Mouse (Mus musculus): ENCODE data around the gene 4930404N11Rik. TPM values are rescaled to one million over a fixed set of nuclear protein-coding genes. Genes with fewer than 3 reads are reported as not detected.

Gene 4930404N11Rik
- polyA plus RNA-seq, 1 experiment from 2014 or later: 0.82 TPM

DNA sequence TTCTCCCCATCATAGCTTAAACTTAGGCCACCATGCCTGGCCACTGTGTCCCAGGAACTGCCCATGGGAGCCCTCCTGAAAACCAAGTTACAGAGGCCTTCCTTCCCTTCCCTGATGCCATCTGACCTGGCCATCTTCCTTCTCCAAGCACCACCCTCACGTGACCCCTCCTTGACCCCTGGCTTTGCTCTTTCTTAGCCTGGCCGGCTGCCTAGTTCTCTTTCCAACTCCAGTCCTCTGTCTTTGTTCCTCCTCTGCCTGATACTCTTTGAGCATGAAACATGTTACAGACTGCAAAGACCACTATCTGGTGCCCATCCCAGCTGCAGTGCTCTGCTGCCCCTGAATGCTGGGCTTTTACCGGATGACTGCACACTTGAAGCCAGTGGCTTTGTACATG, 23.8 kb upstream of the 4930404N11Rik start:
- Histone ChIP-seq H3K27ac (no peak overlapping the region), H3K36me3 (peaks cover 33% of the 10 kb centered on the region), H3K4me2 (replicated peaks) (no peak overlapping the region), H3K4me3 (no peak overlapping the region), H3K27me3 (no peaks in the 10 kb centered on the region), H3K4me1 (peaks cover 35% of the 10 kb centered on the region), H3K9ac (0 out of 2 replicates have a peak overlapping the region, but pooled peaks have one; percentile 24), H3K9me3 (no peaks in the 10 kb centered on the region)
- 60% methylated on average over 3 of the region's 3 CpGs for WGBS
- no peak for ATAC-seq (ENCODE audit: insufficient number of reproducible peaks, insufficient read depth, low FRiP score, low TSS enrichment)

- ATAC-seq (ENCODE audit: insufficient number of reproducible peaks, insufficient read depth, low FRiP score, low TSS enrichment): no peak
- H3K27ac ChIP-seq: no peak within 1 kb of the TSS
- H3K4me2 ChIP-seq (replicated peaks): no peak within 1 kb of the TSS
- no peak within 1 kb of the TSS for H3K4me3 ChIP-seq
- H3K36me3 ChIP-seq: peaks cover 33% of the 10 kb centered on the region
- peaks cover 31% of the 10 kb centered on the region for H3K4me1 ChIP-seq
- H3K9me3 ChIP-seq: no peaks in the 10 kb centered on the region
- H3K27me3 ChIP-seq: no peaks in the 10 kb centered on the region
- 87% methylated on average over 5 of the region's 5 CpGs for WGBS
- 0 out of 2 replicates have a peak within 1 kb of the TSS, but pooled peaks have one; percentile 24 for H3K9ac ChIP-seq
These were observed 23.0 kb upstream of the 4930404N11Rik start, which contains the start of gene Gm48552 for GRCm38 (mm10) chr10:81388505-81389055. Gene Gm48552 (plus strand): TSS chr10:81389005.

DNA sequence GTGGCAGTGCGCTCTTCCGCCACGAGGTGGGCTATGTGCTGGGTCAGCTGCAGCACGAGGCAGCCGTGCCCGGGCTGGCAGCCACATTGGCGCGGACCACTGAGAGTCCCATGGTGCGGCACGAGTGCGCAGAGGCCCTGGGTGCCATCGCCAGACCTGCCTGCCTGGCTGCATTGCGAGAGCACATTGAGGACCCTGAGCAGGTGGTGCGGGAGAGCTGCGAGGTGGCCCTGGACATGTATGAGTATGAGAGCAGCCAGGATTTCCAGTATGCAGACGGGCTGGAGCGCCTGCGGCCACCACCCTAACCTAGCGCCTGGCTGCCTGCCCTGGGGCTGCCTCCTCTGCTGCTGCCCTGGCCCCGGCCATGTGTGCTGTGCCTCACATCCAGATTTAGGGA, 22.1 kb upstream of the 4930404N11Rik start:
- no peak overlapping the region for H3K4me2 ChIP-seq (replicated peaks)
- no peaks in the 10 kb centered on the region for H3K9me3 ChIP-seq
- no peak overlapping the region for H3K9ac ChIP-seq
- peaks cover 22% of the 10 kb centered on the region for H3K4me1 ChIP-seq
- ATAC-seq (ENCODE audit: insufficient number of reproducible peaks, insufficient read depth, low FRiP score, low TSS enrichment): no peak
- no peak overlapping the region for H3K27ac ChIP-seq
- H3K4me3 ChIP-seq: no peak overlapping the region
- no peaks in the 10 kb centered on the region for H3K27me3 ChIP-seq
- peaks cover 33% of the 10 kb centered on the region for H3K36me3 ChIP-seq
- WGBS: 96% methylated on average over 20 of the region's 20 CpGs

- H3K4me2 ChIP-seq (replicated peaks): peak overlapping the region; percentile 82
- WGBS: 88% methylated on average over 22 of the region's 22 CpGs
- peaks cover 22% of the 10 kb centered on the region for H3K4me1 ChIP-seq
- peak overlapping the region; percentile 78; the same call in 1 of the 2 replicates for H3K4me3 ChIP-seq
- ATAC-seq (ENCODE audit: insufficient number of reproducible peaks, insufficient read depth, low FRiP score, low TSS enrichment): no peak
- H3K9me3 ChIP-seq: no peaks in the 10 kb centered on the region
- peak overlapping the region; percentile 75; the same call in 1 of the 2 replicates for H3K9ac ChIP-seq
- H3K27ac ChIP-seq: no peak overlapping the region
- H3K27me3 ChIP-seq: no peaks in the 10 kb centered on the region
- peaks cover 33% of the 10 kb centered on the region for H3K36me3 ChIP-seq
These were observed 20.1 kb upstream of the 4930404N11Rik start for GRCm38 (mm10) chr10:81385603-81386306.

DNA sequence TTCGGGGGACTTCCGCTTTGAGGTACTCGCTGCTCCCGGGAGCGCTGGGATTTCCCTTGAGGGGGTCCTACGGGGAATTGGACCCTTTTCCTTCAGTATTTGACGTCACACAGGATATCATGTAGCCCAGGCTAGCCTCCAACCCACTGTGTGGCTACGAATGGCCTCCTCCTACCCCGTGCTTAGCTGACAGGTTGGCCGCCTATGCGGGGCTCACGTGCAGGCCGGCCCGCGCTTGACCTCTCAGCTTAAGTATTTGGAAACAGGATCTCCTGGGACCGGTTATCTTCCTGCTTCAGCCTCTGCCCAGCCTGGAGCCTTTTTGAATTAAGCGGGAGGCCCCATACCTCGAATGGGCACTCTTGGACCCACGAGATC, 19.0 kb upstream of the 4930404N11Rik start:
- under 1% methylated on average over 19 of the region's 19 CpGs for WGBS
- Histone ChIP-seq H3K27ac (peak overlapping the region; percentile 85), H3K27me3 (no peaks in the 10 kb centered on the region), H3K9ac (peak overlapping the region; percentile 75), H3K36me3 (peaks cover 33% of the 10 kb centered on the region), H3K9me3 (no peaks in the 10 kb centered on the region), H3K4me2 (replicated peaks) (peak overlapping the region; percentile 82), H3K4me3 (peak overlapping the region; percentile 78), H3K4me1 (peaks cover 18% of the 10 kb centered on the region)
- 0 out of 2 replicates have a peak, but pooled peaks have one; percentile 10 for ATAC-seq (ENCODE audit: insufficient number of reproducible peaks, insufficient read depth, low FRiP score, low TSS enrichment)

DNA sequence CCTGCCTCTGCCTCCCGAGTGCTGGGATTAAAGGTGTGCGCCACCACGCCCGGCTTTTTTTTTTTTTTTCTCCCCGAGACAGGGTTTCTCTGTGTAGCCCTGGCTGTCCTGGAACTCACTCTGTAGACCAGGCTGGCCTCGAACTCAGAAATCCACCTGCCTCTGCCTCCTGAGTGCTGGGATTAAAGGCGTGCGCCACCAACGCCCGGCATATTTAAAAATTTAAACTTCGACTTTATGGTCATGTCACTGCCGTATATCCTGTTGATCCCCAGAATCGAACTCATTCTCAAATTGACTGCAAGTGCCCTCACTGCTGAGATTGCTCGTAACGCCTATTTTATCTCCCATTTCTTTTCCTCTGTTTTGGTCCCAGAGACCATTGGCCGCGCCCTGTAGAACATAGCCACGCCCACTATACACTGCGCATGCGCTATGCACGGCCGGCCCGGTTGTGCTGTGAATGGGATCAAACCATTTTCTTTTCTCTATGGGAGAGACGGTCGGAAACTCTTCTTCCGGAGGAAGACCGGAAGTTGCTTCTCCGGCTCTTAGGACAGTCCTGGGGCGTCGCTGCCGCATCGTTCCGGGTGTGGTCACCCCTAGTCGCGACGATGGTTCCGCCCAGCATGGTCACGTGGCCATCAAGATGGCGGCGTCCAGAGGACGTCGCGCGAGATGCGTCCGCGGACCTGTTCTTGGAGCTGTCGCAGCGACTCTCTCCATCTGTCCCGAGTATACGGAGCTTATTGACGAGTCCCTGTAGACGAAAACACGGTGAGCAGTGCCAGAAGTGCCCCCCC, 18.4 kb upstream of the 4930404N11Rik start, which contains the start of the genes Dohh and Gm48551:
TSS of gene Dohh (plus strand) at position 627 of the 803 bp plus-strand sequence.
TSS of gene Gm48551 (plus strand) at position 665 of the 803 bp plus-strand sequence.
- Histone ChIP-seq H3K4me3 (peak within 1 kb of the TSS; percentile 78), H3K27me3 (no peaks in the 10 kb centered on the region), H3K9ac (peak within 1 kb of the TSS; percentile 75), H3K4me1 (peaks cover 17% of the 10 kb centered on the region), H3K36me3 (peaks cover 33% of the 10 kb centered on the region), H3K4me2 (replicated peaks) (peak within 1 kb of the TSS; percentile 82), H3K9me3 (no peaks in the 10 kb centered on the region), H3K27ac (peak within 1 kb of the TSS; percentile 85)
- peak; percentile 92 for ATAC-seq (ENCODE audit: insufficient number of reproducible peaks, insufficient read depth, low FRiP score, low TSS enrichment)
- WGBS: 9% methylated on average over 54 of the region's 54 CpGs

- Histone ChIP-seq H3K27ac (no peak overlapping the region; the same call in 1 of the 2 replicates), H3K9ac (peak overlapping the region; percentile 10; the same call in 1 of the 2 replicates), H3K4me1 (peaks cover 23% of the 10 kb centered on the region), H3K27me3 (no peaks in the 10 kb centered on the region), H3K4me3 (no peak overlapping the region), H3K36me3 (peaks cover 14% of the 10 kb centered on the region), H3K9me3 (no peaks in the 10 kb centered on the region), H3K4me2 (replicated peaks) (no peak overlapping the region)
- 85% methylated on average over 5 of the region's 5 CpGs for whole genome bisulfite sequencing
- ATAC-seq (ENCODE audit: insufficient number of reproducible peaks, insufficient read depth, low FRiP score, low TSS enrichment): no peak
These were observed 16.4 kb upstream of the 4930404N11Rik start for GRCm38 (mm10) chr10:81382039-81382438.

DNA sequence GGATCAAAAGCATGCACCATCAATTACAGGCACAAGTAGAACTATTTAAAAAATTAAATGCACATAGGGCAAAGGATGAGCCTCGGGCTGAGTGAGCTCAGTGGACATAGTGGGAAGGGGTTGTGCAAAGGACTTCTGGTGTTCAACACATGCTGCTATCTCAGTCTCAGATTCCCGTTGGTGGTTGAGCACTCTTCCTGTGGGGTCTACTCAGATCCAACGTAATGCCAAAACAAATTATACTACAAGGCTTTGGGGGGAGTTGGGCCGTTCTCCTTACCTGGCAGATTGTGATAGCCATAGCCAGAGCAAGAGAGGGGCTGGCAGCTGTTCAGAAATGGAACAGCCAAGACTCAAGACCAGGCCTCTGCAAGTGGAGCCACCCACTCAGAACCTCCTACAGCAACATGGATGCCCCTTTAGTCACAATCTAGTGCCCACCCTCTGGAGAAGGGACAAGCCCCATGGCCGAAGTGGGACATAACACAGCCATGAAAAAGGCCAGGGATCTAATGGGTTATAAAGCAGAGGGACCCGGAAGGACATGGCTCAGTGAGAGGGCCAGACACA, 14.3 kb upstream of the 4930404N11Rik start:
- ATAC-seq (ENCODE audit: insufficient number of reproducible peaks, insufficient read depth, low FRiP score, low TSS enrichment): no peak
- H3K27ac ChIP-seq: no peak overlapping the region

DNA sequence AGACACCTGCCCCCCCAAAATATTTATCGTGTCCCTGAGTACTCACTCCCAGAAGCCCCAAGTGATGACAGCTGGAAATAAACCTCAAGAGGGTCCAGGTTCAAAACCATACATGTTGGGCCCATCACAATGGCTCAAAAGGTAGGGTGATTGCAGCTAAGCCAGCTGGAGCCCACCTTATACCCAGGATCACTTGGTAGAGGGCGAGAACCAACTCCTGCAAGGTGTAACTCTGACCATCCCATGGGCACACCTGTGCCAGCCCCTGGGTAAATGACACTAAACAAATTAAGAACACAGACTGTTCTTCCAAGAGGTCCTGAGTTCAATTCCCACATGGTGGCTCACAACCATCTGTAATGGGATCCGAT, 13.6 kb upstream of the 4930404N11Rik start:
- Histone ChIP-seq H3K27me3 (no peaks in the 10 kb centered on the region), H3K4me1 (peaks cover 22% of the 10 kb centered on the region), H3K27ac (peak overlapping the region; percentile 78), H3K9ac (peak overlapping the region; percentile 28), H3K4me3 (peak overlapping the region; percentile 85), H3K4me2 (replicated peaks) (peak overlapping the region; percentile 79), H3K36me3 (peaks cover 14% of the 10 kb centered on the region), H3K9me3 (no peaks in the 10 kb centered on the region)
- WGBS: 55% methylated on average over 3 of the region's 3 CpGs
- ATAC-seq (ENCODE audit: insufficient number of reproducible peaks, insufficient read depth, low FRiP score, low TSS enrichment): no peak

More for the DNA sequence above, 14.3 kb upstream of the 4930404N11Rik start:
- WGBS: 85% methylated on average over 6 of the region's 6 CpGs
- Histone ChIP-seq H3K9ac (no peak overlapping the region), H3K36me3 (peaks cover 11% of the 10 kb centered on the region), H3K4me1 (peaks cover 24% of the 10 kb centered on the region), H3K4me3 (no peak overlapping the region), H3K9me3 (no peaks in the 10 kb centered on the region), H3K4me2 (replicated peaks) (no peak overlapping the region), H3K27me3 (no peaks in the 10 kb centered on the region)

GRCm38 (mm10) chr10:81378553-81379182, 13.1 kb upstream of the 4930404N11Rik start:
- under 1% methylated on average over 45 of the region's 46 CpGs for WGBS
- H3K27ac ChIP-seq: peak overlapping the region; percentile 78
- peaks cover 22% of the 10 kb centered on the region for H3K4me1 ChIP-seq
- H3K9ac ChIP-seq: peak overlapping the region; percentile 28
- no peaks in the 10 kb centered on the region for H3K27me3 ChIP-seq
- H3K36me3 ChIP-seq: peaks cover 19% of the 10 kb centered on the region
- ATAC-seq (ENCODE audit: insufficient number of reproducible peaks, insufficient read depth, low FRiP score, low TSS enrichment): peak; percentile 93
- peak overlapping the region; percentile 85 for H3K4me3 ChIP-seq
- no peaks in the 10 kb centered on the region for H3K9me3 ChIP-seq
- peak overlapping the region; percentile 79 for H3K4me2 ChIP-seq (replicated peaks)
